Mouse (Mus musculus): ENCODE data around the gene Rbm45.
A peak's percentile ranks its signal among the peaks of the same experiment; 100 is the strongest.

The Rbm45 gene

GRCm38 (mm10) chr2:76378646-76379045 is 8.9 kb downstream of the Rbm45 start:
- DNase-seq (ENCODE audit: low spot score in 2 of 2) = no peak

- no peak for DNase-seq (ENCODE audit: low spot score in 2 of 2)
These were observed 16.7 kb downstream of the Rbm45 start for GRCm38 (mm10) chr2:76386531-76386930.

GRCm38 (mm10) chr2:76400178-76400577 is 30.4 kb downstream of the Rbm45 start:
- no peak for DNase-seq (ENCODE audit: low spot score in 2 of 2)

- DNase-seq (ENCODE audit: low spot score in 2 of 2) = no peak
These were observed 35.9 kb downstream of the Rbm45 start for GRCm38 (mm10) chr2:76405596-76406150.

GRCm38 (mm10) chr2:76406151-76406936 is 36.6 kb downstream of the Rbm45 start, which contains the start of gene Osbpl6:
Osbpl6 (plus strand) TSS chr2:76406508.
- DNase-seq (ENCODE audit: low spot score in 2 of 2) = peak; percentile 56 to 59

GRCm38 (mm10) chr2:76406937-76407441 is 37.2 kb downstream of the Rbm45 start:
- peak; percentile 26 to 29 for DNase-seq (ENCODE audit: low spot score in 2 of 2)

GRCm38 (mm10) chr2:76409526-76409925 is 39.7 kb downstream of the Rbm45 start:
- no peak for DNase-seq (ENCODE audit: low spot score in 2 of 2)

GRCm38 (mm10) chr2:76409986-76410385 is 40.2 kb downstream of the Rbm45 start:
- no peak for DNase-seq (ENCODE audit: low spot score in 2 of 2)

GRCm38 (mm10) chr2:76412924-76413323 is 43.1 kb downstream of the Rbm45 start:
- DNase-seq (ENCODE audit: low spot score in 2 of 2) = no peak

- no peak for DNase-seq (ENCODE audit: low spot score in 2 of 2)
These were observed 47.8 kb downstream of the Rbm45 start for GRCm38 (mm10) chr2:76417446-76418141.

- no peak for DNase-seq (ENCODE audit: low spot score in 2 of 2)
These were observed 48.3 kb downstream of the Rbm45 start for GRCm38 (mm10) chr2:76418142-76418518.

- no peak for DNase-seq (ENCODE audit: low spot score in 2 of 2)
These were observed 51.7 kb downstream of the Rbm45 start for GRCm38 (mm10) chr2:76421411-76421924.

- DNase-seq (ENCODE audit: low spot score in 2 of 2) = no peak
These were observed 57.0 kb downstream of the Rbm45 start for GRCm38 (mm10) chr2:76426816-76427215.

- DNase-seq (ENCODE audit: low spot score in 2 of 2) = no peak
These were observed 59.5 kb downstream of the Rbm45 start for GRCm38 (mm10) chr2:76429318-76429717.

GRCm38 (mm10) chr2:76429855-76430254 is 60.1 kb downstream of the Rbm45 start:
- no peak for DNase-seq (ENCODE audit: low spot score in 2 of 2)

GRCm38 (mm10) chr2:76430539-76430938 is 60.8 kb downstream of the Rbm45 start:
- DNase-seq (ENCODE audit: low spot score in 2 of 2) = no peak
